Mouse (Mus musculus) ovary, postnatal 36 days (tissue): ENCODE results near the gene Fam19a5.

ENCODE experiments used
- DNase-seq: peaks from one replicate; pipeline ENCODE4 v3.0.0; 2022; ENCODE audit warnings: low spot score, mixed read lengths

The Fam19a5 gene

GRCm38 (mm10) chr15:87666041-87666750 lies 122.1 kb downstream of the Fam19a5 start:
- no peak for DNase-seq

- DNase-seq, result no peak
These were observed 123.3 kb downstream of the Fam19a5 start for GRCm38 (mm10) chr15:87667416-87667815.

GRCm38 (mm10) chr15:87668112-87668511 lies 124.0 kb downstream of the Fam19a5 start:
- DNase-seq, result no peak

DNA sequence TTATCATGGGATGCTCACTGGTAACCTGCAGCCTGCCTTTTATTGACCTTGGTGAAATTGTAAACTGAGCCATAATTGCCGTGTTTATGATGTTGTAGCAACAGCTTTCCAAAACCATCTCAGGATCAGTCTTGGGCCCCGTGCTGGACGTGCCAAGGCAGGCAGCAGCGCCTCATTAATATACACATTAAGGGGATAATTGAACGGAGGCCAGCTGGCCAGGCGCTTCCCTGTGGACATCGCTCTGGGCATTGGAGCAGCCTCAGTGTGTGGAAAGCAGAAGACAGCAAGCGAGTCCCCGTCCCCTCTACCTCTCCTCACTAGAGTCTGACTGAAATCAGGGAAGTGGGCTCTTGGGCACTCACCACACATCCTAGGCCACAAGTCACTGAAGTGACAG lies 127.8 kb downstream of the Fam19a5 start:
- no peak for DNase-seq

DNA sequence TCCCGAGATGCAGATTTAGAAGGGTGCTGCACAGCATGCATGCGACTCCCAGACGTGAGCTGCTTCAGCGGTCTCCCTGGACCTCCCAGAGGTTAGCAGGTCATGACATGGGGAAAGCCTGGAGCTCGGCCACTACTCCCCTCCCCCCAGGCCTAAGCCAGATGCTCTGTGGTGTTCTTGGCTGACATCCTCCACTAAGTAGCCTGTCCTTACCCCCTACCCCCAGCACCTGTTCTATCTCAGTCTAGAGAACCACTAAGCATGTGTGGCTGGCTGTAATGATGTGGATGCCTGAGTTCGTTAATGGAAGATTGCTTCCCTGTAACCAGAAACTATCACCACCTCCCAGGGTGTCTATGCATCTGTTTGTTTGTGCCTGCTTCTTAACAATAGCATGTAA lies 134.6 kb downstream of the Fam19a5 start:
- no peak for DNase-seq

- no peak for DNase-seq
These were observed 138.3 kb downstream of the Fam19a5 start for GRCm38 (mm10) chr15:87682410-87682809.

- DNase-seq, result no peak
These were observed 142.4 kb downstream of the Fam19a5 start for GRCm38 (mm10) chr15:87686415-87687040.

- no peak for DNase-seq
These were observed 147.3 kb downstream of the Fam19a5 start for GRCm38 (mm10) chr15:87691271-87691955.

GRCm38 (mm10) chr15:87691958-87692357 lies 147.9 kb downstream of the Fam19a5 start:
- no peak for DNase-seq

DNA sequence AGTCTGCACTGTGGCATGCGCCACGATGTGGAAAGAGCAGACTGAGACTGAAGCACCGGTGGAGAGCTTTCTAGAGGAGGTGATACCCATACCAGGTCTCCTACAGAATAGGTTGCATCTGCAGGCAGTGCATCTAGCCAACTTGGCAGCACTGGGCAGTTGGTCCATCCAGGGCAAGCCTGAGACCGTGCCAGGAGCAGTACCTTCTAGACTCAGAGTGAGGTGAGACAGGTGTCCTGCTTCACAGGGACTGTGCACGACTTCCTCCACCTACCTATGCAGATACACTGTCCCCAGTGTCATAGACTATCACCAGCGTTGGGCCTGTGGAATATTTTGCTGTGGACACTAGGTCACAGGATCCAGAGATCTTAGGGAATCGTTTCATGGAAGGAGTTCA lies 148.3 kb downstream of the Fam19a5 start:
- DNase-seq, result no peak

DNA sequence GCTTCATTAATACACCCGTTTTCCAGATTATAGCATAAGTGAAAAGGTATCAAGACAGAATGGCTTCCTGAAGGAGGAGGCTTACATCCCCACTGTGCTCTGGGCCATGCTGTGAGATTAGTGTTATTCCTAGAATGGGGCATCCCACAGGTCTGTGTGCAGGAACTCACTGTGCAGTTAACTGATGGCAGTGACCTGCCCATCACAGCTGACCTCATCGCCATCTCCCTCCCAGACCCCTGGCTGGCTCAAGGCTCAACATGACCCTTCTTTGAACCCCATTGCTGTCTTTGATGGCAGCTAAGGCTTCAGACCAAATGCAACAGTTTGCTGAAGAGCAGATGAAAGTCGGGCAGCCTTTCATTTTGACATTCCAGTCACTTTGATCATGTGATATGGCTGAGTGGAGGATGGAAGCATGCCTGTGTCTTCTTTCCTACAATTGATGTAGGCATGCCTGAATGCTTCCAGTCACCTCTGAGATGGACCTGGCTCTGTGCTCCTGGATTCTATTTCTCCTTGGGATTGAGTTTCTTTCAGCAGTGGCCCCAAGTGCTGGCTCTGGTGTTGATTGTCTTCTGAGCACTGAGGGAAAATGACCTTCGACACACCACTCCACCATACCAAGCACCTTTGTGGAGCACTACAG lies 148.9 kb downstream of the Fam19a5 start:
- DNase-seq, result no peak

DNA sequence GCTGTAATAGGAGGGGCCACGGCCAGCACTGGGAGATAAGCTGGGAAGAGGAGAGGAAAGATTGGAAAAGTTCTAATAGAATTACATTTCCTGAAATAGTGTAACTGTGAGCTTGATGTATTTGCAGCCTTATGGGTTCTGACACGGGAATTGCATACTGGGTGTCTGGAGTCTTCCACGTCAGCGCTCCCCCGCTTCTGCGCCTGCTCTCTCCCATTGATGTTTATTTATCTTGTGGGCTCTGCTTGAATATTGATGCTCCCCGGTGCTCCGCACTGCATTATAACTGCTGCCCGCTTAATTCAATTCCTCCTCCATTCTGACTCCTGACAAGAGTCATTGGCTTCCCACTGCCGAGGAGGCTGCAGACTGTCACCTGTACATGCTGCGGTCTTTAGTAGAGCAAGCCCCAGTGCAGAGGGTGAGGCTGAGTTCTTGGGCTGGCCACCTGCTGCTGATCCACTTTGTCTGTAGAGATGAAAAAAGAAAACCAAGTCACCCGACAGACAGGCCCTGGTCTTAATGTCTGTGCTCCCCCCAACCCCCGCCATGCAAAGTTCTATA lies 153.4 kb downstream of the Fam19a5 start:
- no peak for DNase-seq

DNA sequence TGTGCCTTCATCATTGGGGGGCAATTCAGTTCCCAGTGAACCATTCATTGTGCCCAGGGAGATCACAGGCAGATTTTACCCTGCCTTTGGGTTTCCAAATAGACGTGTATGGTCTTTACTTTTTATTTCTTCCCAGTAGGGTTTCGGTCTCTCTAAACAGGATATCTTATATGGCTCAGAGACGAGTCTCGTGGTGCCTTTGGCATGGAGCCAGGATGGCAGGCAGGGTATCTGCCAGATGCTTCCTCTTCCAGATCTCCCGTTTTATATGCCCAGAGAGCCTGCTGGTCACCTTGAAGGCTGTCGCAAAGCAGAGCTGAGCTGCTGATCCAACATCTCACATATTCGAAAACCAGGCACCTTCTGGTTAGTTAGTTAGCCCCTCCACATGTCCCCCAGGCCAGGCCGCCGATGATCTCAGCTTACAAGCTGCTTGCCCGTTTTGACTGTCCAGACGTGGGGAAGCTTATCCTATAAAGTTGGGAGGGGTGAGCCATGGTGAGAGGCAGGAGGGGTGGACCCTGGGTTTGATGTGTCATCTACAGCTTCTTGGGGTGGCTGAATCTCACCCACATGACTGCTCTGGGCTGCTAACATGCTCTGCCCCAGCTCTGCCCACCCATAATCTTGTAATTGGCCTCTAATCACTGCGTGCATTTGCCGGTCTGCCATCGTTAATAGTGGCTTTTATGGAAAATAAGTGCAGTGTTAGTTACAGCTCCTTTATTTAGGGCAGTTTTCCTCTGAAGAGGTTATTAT lies 154.6 kb downstream of the Fam19a5 start:
- no peak for DNase-seq

GRCm38 (mm10) chr15:87702821-87703220 lies 158.7 kb downstream of the Fam19a5 start:
- DNase-seq, result no peak

DNA sequence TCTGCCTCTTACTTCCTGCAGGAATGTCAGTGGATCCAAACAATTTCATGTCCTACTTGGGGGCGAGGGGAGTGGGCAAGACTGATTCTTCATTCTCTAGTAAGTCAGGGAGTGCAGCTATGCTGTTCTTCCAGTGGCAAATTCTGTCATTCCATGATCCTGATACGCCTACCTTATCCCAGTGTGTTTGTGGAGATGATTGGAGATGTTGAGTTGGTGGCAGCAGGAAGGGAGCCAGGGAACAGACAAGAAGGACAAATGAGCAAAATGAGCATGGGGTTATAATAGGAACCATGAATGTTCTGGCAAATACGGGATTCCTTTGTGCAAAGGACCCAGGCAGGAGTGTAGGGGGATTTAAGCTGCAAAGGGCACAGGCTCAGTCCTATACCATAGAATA lies 159.2 kb downstream of the Fam19a5 start:
- DNase-seq, result no peak

GRCm38 (mm10) chr15:87711790-87712189 lies 167.7 kb downstream of the Fam19a5 start:
- DNase-seq, result peak; percentile 23

GRCm38 (mm10) chr15:87712221-87712620 lies 168.1 kb downstream of the Fam19a5 start:
- no peak for DNase-seq

- no peak for DNase-seq
These were observed 171.1 kb downstream of the Fam19a5 start for GRCm38 (mm10) chr15:87715037-87715676.

- no peak for DNase-seq
These were observed 173.0 kb downstream of the Fam19a5 start for GRCm38 (mm10) chr15:87717056-87717455.

DNA sequence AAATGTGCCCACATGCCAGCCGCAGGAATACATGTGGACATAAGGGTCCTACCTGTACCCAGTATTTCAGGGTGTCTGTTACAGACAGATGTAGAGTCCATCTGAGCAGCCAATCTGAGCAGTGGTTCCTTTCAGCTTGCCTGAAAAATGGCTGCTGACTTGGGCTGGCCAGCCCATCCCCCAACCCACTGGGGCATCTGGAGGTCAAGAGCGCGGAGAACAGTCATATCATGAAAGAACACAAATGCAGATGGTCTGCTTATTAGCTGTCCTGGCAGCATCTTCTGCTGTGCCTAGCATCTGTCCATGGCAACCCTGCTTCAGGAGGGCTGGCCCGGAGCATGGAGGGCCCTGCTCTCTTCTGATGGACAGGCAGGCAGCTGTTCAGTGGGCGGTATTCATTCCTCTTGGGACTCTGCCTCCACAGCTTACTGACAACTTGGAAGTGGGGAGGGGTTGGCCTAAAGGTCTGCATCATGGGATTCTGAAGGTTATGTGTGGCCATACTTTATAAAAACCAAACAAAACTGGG lies 179.4 kb downstream of the Fam19a5 start:
- no peak for DNase-seq
